ENCODE assay signal across 15 mouse cellular contexts in genomic region chr11:77873116-77873515, GRCm38 (mm10). TPM values are rescaled to one million over a fixed set of nuclear protein-coding genes. Genes with fewer than 3 reads are reported as not detected.
A peak's percentile ranks its signal among the peaks of the same experiment; 100 is the strongest.
DNase-seq lines count a peak whose midpoint lies in the region; ATAC-seq lines count a peak whose summit lies in the region.
"Had no signal": no experiment of that assay in that cellular context is flagged by ENCODE, and none has a peak within 500 bp of the region (broad histone marks: within the 10 kb centered on the region; RNA-seq: fewer than 3 reads in every experiment).

No protein-coding gene starts in this region.

- WGBS in heart, embryonic 11.5 days (ENCODE audit: insufficient replicate concordance): 39% methylated on average over 3 of the region's 3 CpGs
- WGBS in forebrain, embryonic 15.5 days: 51% methylated on average over 3 of the region's 3 CpGs
- WGBS in hindbrain, embryonic 15.5 days: 49% methylated on average over 3 of the region's 3 CpGs

- no peak overlapping the region for H3K27ac ChIP-seq in heart, embryonic 11.5 days (ENCODE audit: low read depth, low read length)
- peak overlapping the region; percentile 89 for H3K27ac ChIP-seq in forebrain, embryonic 15.5 days (replicated peaks)
- H3K27ac ChIP-seq in hindbrain, embryonic 15.5 days (replicated peaks): peak overlapping the region; percentile 77

- no peak for DNase-seq in heart, adult 18-20 months
- peak; percentile 24 for DNase-seq in 416B (ENCODE audit: low read depth)
- DNase-seq in T-cell, adult 2 months (ENCODE audit: low spot score): no peak
- no peak for DNase-seq in gastrocnemius, postnatal 4 days (ENCODE audit: low spot score in 2 of 2)
- no peak for DNase-seq in ovary, postnatal 14 days (ENCODE audit: low spot score)
- DNase-seq: adrenal gland, adult 2 months; embryo, embryonic 11 days; kidney, adult 11 months; kidney, postnatal 25 days; lung, embryonic 14.5 days; thymus, postnatal 14 days had no signal

- H3K4me2 ChIP-seq in heart, embryonic 11.5 days: peak overlapping the region; percentile 53
- H3K4me2 ChIP-seq in forebrain, embryonic 15.5 days (replicated peaks): no peak overlapping the region
- no peak overlapping the region for H3K4me2 ChIP-seq in hindbrain, embryonic 15.5 days

- peaks cover 34% of the 10 kb centered on the region for H3K4me1 ChIP-seq in heart, embryonic 11.5 days (ENCODE audit: control insufficient read depth, insufficient read depth, low read length)
- peaks cover 80% of the 10 kb centered on the region for H3K4me1 ChIP-seq in forebrain, embryonic 15.5 days
- peaks cover 53% of the 10 kb centered on the region for H3K4me1 ChIP-seq in hindbrain, embryonic 15.5 days (replicated peaks)

- no peaks in the 10 kb centered on the region for H3K36me3 ChIP-seq in heart, embryonic 11.5 days (ENCODE audit: control insufficient read depth, insufficient read depth, low read length)
- no peaks in the 10 kb centered on the region for H3K36me3 ChIP-seq in forebrain, embryonic 15.5 days
- H3K36me3 ChIP-seq in hindbrain, embryonic 15.5 days: no peaks in the 10 kb centered on the region

- no peak for ATAC-seq in heart, embryonic 11.5 days (replicated peaks; ENCODE audit: insufficient number of reproducible peaks, low FRiP score, low TSS enrichment)
- no peak for ATAC-seq in forebrain, embryonic 15.5 days (replicated peaks)
- no peak for ATAC-seq in hindbrain, embryonic 15.5 days (ENCODE audit: low FRiP score, low read depth)

- peak overlapping the region; percentile 58; the same call in 1 of the 2 replicates for H3K9ac ChIP-seq in heart, embryonic 11.5 days (ENCODE audit: low read depth, low read length)
- 0 out of 2 replicates have a peak overlapping the region, but pooled peaks have one; percentile 12 for H3K9ac ChIP-seq in forebrain, embryonic 15.5 days (replicated peaks)
- H3K9ac ChIP-seq in hindbrain, embryonic 15.5 days: no peak overlapping the region
- H3K9ac ChIP-seq: lung, embryonic 14.5 days had no signal

- H3K9me3 ChIP-seq in heart, embryonic 11.5 days (replicated peaks; ENCODE audit: control insufficient read depth, low read length): no peaks in the 10 kb centered on the region
- no peaks in the 10 kb centered on the region for H3K9me3 ChIP-seq in forebrain, embryonic 15.5 days
- no peaks in the 10 kb centered on the region for H3K9me3 ChIP-seq in hindbrain, embryonic 15.5 days

- no peaks in the 10 kb centered on the region for H3K27me3 ChIP-seq in heart, embryonic 11.5 days (ENCODE audit: control insufficient read depth, insufficient read depth, low read length)
- no peaks in the 10 kb centered on the region for H3K27me3 ChIP-seq in forebrain, embryonic 15.5 days
- no peaks in the 10 kb centered on the region for H3K27me3 ChIP-seq in hindbrain, embryonic 15.5 days

- H3K4me3 ChIP-seq in heart, embryonic 11.5 days (ENCODE audit: low read depth, low read length): no peak overlapping the region
- no peak overlapping the region for H3K4me3 ChIP-seq in forebrain, embryonic 15.5 days
- H3K4me3 ChIP-seq in hindbrain, embryonic 15.5 days: no peak overlapping the region

RNA-seq across cellular contexts. Expression of gene Pipox, which starts 20.8 kb away (rescaled TPM):
- polyA plus RNA-seq in heart, embryonic 11.5 days (2014; fragmentation: Nextera tagmentation; extraction: Ambion mirVana): 1.8 and 2.4 TPM in 2 replicates
- under 1 TPM; 0.50 to 0.87 TPM for total RNA-seq in heart, adult 18-20 months (2021)
- polyA plus RNA-seq in forebrain, embryonic 15.5 days (2015; fragmentation: Nextera tagmentation; extraction: Ambion mirVana): 10.2 and 11.2 TPM in 2 replicates
- 5.1 and 5.6 TPM in 2 replicates for polyA plus RNA-seq in hindbrain, embryonic 15.5 days (2015; fragmentation: Nextera tagmentation; extraction: Ambion mirVana)
- under 1 TPM; 0.34 to 0.57 TPM for total RNA-seq in gastrocnemius, postnatal 4 days (2021)
- total RNA-seq: megakaryocyte-erythroid progenitor cell, adult 5-6 weeks had no signal

RNA-seq across cellular contexts. Expression of gene Sez6, which starts 57.5 kb away (rescaled TPM):
- 0.09 TPM in 1 of 2 replicates, not detected in the other for polyA plus RNA-seq in heart, embryonic 11.5 days (2014; fragmentation: Nextera tagmentation; extraction: Ambion mirVana)
- total RNA-seq in heart, adult 18-20 months (2021): under 1 TPM; 0.12 to 0.31 TPM
- 243 and 249 TPM in 2 replicates for polyA plus RNA-seq in forebrain, embryonic 15.5 days (2015; fragmentation: Nextera tagmentation; extraction: Ambion mirVana)
- 123 and 151 TPM in 2 replicates for polyA plus RNA-seq in hindbrain, embryonic 15.5 days (2015; fragmentation: Nextera tagmentation; extraction: Ambion mirVana)
- total RNA-seq in gastrocnemius, postnatal 4 days (2021): 1 to 10 TPM in 1 of 2 experiments, under 1 TPM in 1; 0.21 to 1.0 TPM
- total RNA-seq: megakaryocyte-erythroid progenitor cell, adult 5-6 weeks had no signal

Comparison
In these comparisons a context has a peak if more than half of its experiments do, and no peak if none do; other contexts are left out.
1. RNA of gene Sez6, which starts 57.5 kb away (polyA plus RNA-seq): 243 to 249 TPM in forebrain, embryonic 15.5 days and 123 to 151 TPM in hindbrain, embryonic 15.5 days; 0.09 TPM in heart, embryonic 11.5 days; every median in the first group is over 100 times any median in the second.